Mouse (Mus musculus) layer of hippocampus, adult 8-10 months (tissue): ENCODE measurements around the gene Msi2. TPM values are rescaled to one million over a fixed set of nuclear protein-coding genes. Genes with fewer than 3 reads are reported as not detected.

Experiments
- DNase-seq, 2 experiments: peaks; one replicate each; pipeline ENCODE4 v3.0.0; 2022; ENCODE audit warnings: low spot score in 2 of 2
- total RNA-seq, 4 experiments: library from RNA; stranded (reverse); gene quantifications; 2 replicates each; pipeline ENCODE4 v1.2.4; 2022

The Msi2 gene
- total RNA-seq, 4 experiments from 2014 or later: 102 to 121 (median 109) TPM

DNA sequence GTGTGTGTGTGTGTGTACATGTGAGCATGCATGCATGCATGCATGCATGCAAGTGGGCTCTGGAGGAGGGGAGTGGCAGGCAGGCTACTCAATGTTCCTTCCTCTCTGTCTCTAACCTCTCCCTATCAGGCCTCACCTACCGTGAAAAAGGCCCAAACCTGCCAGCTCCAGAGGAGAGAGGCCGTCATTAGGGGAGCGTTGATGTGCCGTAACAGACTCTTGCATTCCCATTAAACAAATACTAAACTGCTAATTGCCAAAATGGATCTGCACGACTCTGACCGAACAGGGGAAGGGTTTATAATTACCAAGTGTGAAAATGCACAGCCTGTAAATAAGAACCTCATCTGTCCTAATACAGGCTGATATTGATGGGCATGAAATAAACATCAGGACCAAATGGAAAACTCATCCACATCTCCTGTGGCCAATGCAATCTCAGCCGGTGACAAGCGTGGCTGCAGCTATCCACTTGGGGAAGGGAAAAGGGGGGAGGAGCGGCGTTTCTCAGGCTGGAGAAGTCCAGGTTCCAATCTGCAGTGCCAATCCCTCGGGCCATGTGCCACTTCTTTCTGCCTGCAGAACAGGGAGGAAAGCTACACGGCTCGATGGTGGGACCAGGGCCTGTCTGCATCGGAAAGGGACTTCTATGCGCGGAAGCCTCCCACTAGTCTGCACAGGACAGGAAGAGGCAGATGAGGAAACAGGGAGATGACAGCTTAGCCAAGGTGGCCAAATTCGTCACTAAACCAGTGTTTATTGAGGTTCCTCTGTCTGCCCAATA, 229.2 kb downstream of the Msi2 start:
- DNase-seq: peak in 1 of 2 experiments; percentile 19

- no peak for DNase-seq
These were observed 230.0 kb downstream of the Msi2 start for GRCm38 (mm10) chr11:88488175-88488940.

DNA sequence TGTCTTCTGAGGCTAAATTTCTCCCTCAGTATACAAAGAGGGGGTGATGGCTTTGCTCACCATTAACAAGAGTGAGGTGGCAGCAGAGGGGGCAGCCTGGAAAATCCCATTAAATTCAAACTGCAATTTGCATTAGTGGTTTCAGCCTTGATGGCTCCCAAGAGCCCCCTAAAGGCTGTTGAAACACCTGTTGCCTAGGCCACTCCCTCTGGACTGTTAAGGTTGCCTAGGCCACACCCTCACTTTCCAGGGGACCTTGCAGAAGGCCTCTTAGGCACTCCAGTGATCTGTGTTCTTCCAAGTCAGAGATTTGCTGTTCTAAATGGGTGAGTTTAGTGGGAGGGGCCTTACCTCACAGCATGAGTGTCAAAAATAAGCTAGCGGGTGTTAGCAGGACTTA, 232.3 kb downstream of the Msi2 start:
- DNase-seq: no peak

DNA sequence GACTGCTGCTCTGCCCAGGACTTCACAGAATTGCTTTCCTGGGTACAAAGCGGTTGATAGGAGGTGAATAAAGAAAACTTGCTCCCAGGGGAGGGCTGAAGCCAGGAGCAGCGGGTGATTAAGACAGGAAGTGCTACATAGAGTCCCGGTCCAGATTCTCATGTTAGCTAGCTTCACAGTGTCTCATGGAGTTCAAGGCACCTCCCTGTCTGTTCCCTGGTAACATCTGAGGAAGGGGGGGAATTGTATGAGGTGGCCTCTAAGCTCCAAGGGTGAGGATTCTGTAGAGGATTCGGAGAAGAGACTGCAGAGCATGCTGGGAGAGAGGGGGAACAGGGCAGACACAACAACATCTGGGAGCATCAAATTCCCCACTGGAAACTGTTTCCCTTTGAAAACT, 233.2 kb downstream of the Msi2 start:
- no peak for DNase-seq

GRCm38 (mm10) chr11:88484047-88484446, 234.3 kb downstream of the Msi2 start:
- DNase-seq: no peak

- peak; percentile 32 to 37 for DNase-seq
These were observed 235.7 kb downstream of the Msi2 start for GRCm38 (mm10) chr11:88482636-88483035.

- DNase-seq: no peak
These were observed 236.1 kb downstream of the Msi2 start for GRCm38 (mm10) chr11:88482236-88482635.

- peak in 1 of 2 experiments; percentile 34 for DNase-seq
These were observed 236.6 kb downstream of the Msi2 start for GRCm38 (mm10) chr11:88481602-88482161.

GRCm38 (mm10) chr11:88481092-88481601, 237.2 kb downstream of the Msi2 start:
- no peak for DNase-seq

DNA sequence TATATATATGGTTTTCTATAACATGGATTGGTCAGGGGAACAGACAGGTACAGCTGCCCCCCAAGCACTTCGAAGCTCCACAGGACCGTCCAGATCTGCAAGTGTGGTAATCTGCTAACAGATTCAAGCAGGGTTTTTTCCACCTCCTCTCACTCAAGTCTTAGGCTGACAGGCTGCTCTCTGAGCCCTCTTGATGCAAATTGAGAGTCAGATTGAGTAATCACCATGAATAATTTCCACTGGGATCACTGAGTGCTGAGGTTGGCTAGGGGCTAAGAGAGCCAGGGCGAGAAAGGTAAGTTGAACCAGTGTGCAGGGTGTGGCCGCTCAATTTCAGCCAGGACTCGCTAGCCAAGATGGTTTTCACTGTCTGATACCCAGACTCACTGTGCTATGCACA, 238.8 kb downstream of the Msi2 start:
- no peak for DNase-seq

- DNase-seq: no peak
These were observed 243.3 kb downstream of the Msi2 start for GRCm38 (mm10) chr11:88474889-88475440.

GRCm38 (mm10) chr11:88472731-88473130, 245.6 kb downstream of the Msi2 start:
- DNase-seq: no peak

DNA sequence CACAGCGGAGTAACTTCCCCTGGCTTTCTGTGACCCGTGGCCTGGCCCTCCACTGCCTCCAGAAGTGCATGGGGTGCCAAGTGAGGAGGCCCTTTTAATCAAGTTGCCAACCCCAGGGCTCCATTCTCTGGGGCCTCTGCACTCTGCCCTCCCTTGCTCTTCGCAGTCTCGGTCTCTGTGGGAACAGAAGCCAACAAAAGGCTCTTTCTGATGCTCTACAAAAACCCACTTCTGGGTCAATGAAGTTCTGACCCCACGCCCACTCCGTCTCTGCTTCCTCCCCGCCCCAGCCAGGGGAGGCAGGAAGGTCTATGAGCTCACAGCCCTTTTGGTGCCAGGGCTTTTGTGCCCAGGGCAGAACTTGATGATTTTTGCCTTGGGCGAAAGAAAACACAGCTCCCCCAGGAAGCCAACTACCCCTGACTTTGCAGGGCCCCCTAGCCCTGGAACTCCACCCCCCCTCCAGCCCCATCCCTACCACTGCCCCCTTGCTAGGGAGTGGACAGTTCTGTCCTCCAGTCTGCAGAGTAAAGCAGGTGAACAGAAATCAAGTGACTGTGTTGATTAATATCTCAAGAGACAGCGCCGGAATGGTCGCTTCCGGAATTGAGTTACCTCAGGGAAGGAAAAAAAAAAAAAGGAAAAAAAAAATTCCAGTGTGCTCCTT, 246.2 kb downstream of the Msi2 start:
- DNase-seq: peak; percentile 46 to 66

GRCm38 (mm10) chr11:88470599-88470998, 247.7 kb downstream of the Msi2 start:
- DNase-seq: no peak

GRCm38 (mm10) chr11:88468996-88469395, 249.3 kb downstream of the Msi2 start:
- no peak for DNase-seq

GRCm38 (mm10) chr11:88467498-88468245, 250.6 kb downstream of the Msi2 start:
- no peak for DNase-seq

- DNase-seq: no peak
These were observed 254.4 kb downstream of the Msi2 start for GRCm38 (mm10) chr11:88463951-88464350.

DNA sequence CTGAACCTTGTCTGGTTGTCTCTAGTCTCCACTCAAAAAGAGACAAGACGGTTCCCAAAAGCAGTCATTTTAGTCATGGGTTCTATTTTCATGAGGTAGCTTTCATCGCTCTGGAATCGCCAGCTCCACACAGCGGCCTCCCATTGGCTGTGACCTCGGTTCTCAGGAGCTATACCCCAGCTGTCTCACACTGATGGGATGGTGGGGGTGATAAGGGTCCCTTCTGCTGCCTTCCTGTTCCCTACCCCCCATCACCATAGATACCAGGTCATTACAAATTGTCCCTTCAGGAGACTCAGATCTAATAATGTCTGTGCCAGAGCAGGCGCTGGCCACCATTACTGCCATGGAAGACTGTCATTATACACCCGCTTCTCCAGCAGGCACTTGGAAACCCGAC, 255.5 kb downstream of the Msi2 start:
- no peak for DNase-seq

GRCm38 (mm10) chr11:88461601-88462000, 256.7 kb downstream of the Msi2 start:
- DNase-seq: no peak

- no peak for DNase-seq
These were observed 258.2 kb downstream of the Msi2 start for GRCm38 (mm10) chr11:88459946-88460736.
